Mouse (Mus musculus) frontal cortex, adult 2 months (tissue): Measurements from ENCODE around the gene Ptx3. TPM values are rescaled to one million over a fixed set of nuclear protein-coding genes. Genes with fewer than 3 reads are reported as not detected.

Source experiments
- DNase-seq, 2 experiments: peaks; one replicate each; pipeline ENCODE4 v3.0.0; 2022; ENCODE audit warnings: low spot score in 1 of 2; ENCODE audit errors: extremely low spot score in 1 of 2
- polyA plus RNA-seq: library from polyadenylated mRNA; depleted of rRNA; stranded (reverse); fragments of >200 nt; gene quantifications from 2 replicates; pipeline ENCODE4 v1.2.3, GENCODE M21; 2012; rRNA removed

The Ptx3 gene
- 0.61 and 0.74 TPM in 2 replicates for polyA plus RNA-seq

DNA sequence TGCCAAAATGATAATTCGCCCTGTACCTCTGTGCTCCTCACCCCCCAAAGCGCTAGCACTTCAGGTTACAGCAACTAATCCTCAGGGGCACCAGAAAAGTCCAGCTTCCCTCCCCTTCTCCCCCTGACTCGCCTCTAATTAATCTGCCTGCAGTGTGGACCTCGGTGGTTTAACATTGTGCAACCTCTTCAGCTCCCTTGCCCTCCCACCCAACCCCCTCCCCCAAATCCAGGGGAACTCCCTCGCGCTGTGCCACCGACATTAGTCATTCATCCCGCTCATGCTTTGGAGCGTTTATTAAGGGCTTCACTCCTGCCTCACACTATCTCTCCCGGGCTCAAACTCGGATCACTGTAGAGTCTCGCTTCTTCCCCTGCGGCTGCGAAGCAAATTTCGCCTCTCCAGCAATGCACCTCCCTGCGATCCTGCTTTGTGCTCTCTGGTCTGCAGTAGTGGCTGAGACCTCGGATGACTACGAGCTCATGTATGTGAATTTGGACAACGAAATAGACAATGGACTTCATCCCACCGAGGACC is at the start of gene Ptx3:
Gene Ptx3, plus strand, starts transcription at position 256 of the 537 bp plus-strand sequence.
- DNase-seq, result peak in 1 of 2 experiments; percentile 10

DNA sequence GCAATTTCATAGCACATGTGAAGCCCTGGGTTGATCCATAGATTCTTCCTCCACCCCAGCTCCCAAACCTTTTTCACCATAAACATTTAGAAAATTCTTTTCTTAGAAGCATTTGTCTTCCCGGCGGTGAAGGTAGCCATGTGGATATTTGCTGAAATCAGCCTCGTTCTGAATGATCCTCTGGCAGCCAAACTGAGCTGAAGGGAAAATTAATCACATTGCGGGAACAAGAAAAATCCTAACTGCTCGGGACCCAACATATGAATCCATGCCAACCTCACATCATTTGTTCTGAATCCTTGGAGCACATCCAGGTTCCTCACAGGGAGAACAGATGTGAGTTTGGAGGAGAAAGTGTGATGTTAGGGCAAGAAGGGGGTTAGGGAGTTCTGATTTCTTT is 46.8 kb upstream of the Ptx3 start:
- peak in 1 of 2 experiments; percentile 5 for DNase-seq

DNA sequence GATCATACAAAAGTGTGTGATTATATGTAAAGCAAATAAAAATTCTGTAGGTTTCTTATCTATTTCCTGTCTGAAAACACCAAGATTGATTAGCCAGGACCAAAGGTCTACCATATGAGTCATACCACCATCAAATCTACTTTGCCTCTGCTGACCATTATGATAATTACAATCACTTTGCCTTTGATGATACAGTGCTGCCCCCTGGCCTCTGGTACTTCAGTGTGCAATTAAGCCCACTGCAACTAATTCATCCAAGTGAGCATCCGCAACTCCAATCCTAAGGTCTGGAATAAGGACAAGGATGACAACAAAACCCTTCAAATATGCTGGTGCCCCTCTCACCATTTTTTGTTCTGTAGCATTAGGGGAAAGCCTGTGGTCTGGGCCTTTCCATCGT is 40.1 kb upstream of the Ptx3 start:
- DNase-seq, result no peak

DNA sequence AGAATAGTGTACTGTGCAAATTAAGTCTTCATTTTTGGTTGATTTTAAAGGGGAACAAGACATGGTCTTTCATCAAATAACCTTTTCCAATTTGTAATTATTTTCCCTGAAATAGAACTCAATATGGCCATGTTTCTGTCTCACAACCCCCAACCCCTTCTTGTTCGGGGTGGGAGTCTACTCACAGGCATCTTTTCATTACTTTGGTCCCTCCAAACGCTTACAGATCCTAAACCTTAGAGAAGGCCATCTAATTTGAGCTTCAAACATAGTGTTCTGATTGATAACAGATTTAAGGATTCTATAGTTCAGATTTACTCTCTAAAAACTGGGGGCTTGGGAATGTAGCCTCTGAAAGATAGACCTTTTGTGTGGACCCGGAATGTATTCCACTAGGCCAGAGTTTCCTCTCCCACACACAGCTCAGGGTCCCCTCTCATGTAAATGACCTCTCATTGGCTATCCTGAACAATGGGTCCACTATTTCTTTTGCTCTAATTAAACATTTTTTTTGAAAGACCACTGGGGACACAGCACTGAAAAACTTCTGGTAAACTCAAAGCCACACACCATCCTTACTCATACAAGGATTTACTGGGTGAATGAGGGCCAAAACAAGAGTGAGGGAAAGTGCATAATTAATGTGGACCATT is 25.7 kb upstream of the Ptx3 start:
- DNase-seq, result no peak

DNA sequence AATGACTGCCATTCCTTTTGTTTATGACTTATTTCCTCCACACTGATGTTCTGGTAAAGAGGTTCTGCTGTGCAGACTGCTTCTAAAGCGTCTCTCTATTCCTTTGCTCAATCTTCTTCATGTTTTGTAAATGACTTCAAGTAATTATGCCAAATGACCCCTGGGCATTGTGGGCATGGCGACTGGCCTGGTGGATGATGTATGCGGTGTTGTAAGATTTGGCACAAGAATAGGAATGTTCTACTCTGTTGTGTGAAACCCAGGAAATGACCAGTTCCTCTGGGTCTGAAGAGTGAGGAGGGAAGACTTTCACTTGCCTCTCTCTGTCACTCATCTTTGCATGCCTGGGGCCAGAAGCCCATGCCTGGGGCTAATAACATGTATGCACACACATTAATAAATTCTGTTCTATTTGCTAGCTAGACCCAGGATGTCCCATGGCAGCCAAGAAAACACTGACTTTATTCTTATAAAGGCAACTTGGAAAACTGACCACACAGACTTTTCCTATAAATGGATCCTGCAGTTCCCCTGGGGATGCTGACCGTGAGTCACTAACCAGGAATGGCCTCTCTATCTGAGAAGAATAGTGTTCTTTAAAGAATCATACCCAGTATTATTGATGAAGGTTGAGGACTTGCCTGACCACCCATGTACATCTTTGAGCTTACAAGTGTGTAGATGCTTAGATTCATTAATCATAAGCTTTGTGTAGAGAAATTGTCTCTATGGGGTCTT is 10.7 kb upstream of the Ptx3 start:
- no peak for DNase-seq

DNA sequence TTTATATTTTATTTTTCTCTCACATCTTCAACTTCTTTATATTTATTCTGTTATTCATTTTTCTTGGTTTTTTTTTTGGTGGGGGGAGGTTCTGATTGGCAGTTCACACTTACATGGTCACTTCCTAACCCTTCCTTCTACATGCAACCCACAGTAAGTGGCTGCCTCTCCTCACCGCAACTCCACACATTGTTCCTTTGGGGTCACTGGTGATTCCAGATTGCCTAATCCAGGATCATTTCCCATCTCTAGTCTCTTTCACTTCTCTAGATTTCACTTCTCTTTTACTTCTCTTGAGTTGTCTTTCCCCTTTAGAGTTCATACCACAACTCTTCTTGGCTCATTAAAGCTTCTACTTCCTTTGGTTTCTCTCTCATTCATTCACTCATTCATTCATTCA is 6.2 kb upstream of the Ptx3 start:
- DNase-seq, result no peak

DNA sequence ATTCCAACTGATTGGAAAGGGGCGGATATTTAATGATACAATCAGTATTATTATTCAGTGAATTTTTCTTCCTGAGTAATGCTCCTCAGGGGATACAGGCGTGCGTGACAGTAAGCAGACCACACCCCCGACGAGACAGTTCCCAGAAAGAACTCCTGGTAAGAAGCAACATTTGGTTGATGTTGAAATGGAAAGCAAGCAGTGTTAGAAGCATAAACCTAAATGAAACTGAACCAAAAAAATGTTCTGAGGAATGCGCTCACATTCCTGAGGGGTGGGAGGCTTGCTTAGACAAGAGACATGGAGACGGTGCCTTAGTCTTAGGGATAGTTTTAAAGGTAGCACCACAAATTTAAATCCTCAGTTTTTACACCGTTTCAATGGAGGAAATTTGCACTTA is 4.0 kb upstream of the Ptx3 start:
- no peak for DNase-seq

DNA sequence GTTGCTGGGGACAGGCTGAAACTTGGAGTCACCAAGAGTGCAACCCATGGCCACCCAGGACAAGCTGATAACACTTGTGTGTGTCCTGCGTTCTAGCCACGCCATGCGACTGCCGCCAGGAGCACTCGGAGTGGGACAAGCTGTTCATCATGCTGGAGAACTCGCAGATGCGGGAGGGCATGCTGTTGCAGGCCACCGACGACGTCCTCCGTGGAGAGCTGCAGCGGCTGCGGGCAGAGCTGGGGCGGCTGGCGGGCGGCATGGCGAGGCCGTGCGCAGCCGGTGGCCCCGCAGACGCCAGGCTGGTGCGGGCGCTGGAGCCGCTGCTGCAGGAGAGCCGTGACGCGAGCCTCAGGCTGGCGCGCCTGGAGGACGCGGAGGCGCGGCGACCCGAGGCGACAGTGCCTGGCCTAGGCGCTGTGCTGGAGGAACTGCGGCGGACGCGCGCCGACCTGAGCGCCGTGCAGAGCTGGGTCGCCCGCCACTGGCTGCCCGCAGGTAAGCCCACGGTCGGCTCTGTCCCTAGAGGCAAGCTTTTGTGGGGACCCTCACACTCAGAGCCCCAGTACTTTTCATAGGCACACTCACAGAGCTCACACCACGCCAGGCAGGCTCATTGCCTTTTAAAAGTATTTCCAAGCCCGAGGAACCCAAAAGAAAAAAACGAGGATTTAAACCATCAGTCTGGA is 988 bp downstream of the Ptx3 start:
- peak in 1 of 2 experiments; percentile 38 for DNase-seq

DNA sequence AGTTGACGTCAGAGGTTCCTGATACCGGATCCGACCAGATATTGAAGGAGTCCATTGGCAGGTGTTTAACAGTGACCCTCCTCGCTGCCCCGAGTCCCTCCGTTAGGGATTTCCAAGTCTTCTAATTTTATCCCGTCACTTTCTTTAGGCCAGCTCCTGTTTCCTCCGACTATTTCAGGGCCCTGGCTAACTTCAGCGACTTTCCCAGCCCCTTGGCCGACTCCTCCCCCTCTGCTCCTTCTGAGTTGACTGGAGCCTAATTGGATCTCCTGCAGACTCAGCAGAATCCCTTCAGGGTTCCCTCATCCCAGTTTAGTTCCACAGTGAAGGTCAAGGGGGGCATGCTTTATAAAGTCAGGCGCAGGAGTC is 1.5 kb downstream of the Ptx3 start:
- DNase-seq, result no peak

DNA sequence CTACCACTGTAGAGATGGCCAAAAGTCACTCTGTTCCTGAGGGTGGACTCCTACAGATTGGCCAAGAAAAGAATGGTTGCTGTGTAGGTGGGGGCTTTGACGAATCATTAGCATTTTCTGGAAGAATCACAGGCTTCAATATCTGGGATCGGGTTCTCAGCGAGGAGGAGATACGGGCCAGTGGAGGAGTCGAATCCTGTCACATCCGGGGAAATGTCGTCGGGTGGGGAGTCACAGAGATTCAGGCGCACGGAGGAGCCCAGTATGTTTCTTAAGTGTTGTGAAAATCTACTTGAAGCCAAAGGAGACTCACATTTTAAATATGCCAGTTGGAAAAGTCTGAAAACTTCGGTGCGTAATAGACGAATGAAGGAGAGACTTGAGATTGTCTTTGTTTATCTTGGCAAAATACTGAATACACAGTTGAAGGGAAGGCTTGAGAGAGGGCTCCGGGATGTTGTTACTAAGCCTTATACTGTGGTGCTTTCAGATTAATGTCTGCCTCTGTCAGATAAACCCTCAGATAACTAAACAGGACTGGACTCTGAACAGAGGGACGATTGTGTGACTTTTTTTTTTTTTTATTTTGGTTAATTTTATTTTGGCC is 5.3 kb downstream of the Ptx3 start:
- DNase-seq, result no peak

DNA sequence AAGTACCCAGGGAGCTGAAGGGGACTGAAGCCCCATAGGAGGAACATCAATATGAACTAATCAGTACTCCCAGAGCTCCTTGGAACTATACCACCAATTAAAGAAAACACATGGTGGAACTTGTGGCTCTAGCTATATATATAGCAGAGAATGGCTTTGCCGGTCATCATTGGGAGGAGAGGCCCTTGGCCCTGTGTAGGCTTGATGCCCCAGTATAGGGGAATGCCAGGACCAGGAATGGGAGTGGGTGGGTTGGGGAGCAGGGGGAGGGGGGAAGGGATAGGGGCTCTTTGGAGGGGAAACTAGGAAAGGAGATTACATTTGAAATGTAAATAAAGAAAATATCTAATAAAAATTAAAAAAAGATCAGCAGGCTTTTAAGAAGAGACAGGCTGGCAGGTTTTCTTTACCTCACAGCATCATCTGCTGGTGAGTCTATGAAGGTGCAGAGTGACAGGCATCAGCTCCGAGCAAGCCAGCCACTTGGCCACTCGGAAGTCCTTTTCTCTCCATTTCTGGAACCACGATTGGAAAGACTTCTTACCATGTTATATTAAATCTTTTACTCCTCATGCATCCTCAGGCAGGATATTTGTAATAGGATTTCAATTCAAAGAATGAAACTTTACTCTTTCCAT is 16.6 kb downstream of the Ptx3 start:
- DNase-seq, result peak in 1 of 2 experiments; percentile 28

DNA sequence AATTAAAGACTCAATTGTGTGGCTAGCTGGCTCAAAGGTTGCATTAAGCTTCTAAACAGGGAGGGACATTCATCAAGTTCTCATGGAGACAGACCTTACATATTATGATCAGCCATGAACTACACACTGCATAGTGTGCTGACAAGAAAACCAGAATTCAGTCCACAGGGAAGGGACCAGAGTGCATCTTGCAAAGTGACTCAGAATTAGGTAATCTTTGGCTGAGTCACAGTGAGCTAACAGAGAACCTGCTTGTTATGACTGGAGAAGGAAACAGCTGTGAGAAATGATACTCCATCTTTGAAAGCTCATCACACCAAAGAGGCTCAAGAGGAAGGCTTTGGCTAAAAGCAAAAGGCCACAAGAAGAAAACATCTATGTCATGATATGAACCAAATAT is 20.8 kb downstream of the Ptx3 start:
- peak in 1 of 2 experiments; percentile 12 for DNase-seq

DNA sequence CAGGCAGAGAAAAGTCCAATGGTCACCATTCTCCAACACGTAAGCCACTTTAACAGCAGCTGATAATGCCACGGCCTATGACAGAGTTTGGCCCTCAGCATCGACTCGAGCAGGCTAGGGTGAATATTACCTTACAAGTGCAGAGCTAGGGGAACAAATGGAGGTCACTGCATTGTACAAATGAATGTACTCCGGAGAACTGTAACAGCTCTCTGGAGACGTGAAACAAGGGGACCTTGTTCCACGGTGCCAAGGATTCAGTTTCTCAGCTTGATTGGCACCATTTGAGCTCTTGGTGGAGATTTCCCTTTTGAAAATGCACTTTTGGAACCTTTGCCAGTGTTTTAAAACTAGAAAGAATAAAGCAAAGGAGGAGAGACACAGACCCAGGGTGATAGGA is 32.1 kb downstream of the Ptx3 start:
- DNase-seq, result no peak

DNA sequence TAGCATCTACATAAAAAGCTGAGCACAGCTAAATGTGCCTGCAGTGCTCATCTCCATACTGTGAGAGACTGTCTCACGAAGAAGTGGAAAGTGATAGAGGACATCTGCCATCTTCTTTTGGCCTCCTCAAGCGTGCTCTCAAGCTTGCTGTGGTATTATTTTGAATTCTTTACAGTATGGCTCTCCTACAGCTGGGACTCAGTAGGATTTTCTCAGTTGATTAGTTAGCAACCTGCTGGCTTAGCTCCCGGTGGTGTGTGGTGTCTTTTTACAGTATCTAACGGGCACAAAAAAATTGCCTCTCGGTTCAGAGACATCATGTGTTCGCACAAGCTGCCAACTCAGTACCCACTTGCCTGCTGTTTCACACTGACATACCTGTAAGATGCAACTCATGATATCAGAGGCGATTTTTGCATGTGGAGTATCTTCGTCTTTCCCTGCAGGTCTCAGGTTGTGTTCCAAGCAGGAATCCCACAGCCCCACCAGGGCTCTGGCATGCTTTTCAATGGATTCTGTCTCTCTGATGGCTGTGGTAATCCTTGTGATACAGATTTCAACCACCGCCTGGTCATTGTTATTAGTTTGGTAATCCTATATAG is 34.9 kb downstream of the Ptx3 start:
- DNase-seq, result peak in 1 of 2 experiments; percentile 19

DNA sequence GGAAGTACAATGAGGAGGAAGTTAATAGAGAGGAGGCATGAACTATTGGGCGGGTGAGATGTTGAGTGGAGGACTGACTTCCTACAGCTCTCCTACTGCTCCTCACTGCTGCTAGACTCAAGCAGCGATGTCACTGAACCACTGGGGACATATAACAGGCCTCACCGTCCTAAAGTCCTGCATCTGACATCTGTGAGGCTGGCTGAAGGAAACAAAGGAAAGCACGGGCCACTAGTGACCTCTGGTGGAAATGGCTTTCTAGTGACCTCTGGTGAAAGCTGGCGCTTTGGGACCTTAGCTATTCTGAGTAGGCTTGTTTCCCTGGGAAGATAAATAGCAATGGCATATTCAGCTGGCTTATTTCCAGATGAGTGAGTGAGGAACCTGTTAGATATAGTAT is 42.6 kb downstream of the Ptx3 start:
- no peak for DNase-seq

DNA sequence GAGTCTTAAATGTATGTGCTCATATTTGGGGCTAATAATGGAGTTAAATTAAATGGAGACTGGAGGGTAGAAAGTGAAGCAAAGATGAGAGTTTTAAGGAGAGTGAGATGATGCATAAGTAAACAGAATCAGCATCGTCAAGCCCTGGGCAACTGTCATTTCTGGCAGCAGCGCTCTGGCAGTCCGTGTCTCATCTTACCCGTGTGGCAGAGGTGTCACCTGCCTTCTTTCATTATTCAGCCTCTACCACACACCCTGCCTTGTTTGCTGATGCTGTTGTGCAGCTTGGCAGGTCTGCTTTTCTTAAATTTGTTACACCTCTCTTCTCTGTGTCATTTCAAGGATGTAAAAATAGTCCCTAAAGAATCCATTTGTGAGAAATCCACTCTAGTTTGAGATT is 43.6 kb downstream of the Ptx3 start:
- no peak for DNase-seq
